Mouse (Mus musculus) bone marrow macrophage, adult 2 months (primary cell): ENCODE results near the gene Pla2g12b. TPM values are rescaled to one million over a fixed set of nuclear protein-coding genes. Genes with fewer than 3 reads are reported as not detected.

Source experiments
- H3K27ac ChIP-seq: 2 replicates; pipeline ENCODE4 v1.5.1; 2012; ENCODE audit warnings: low read depth, low read length; ENCODE audit not compliant: insufficient read depth
- H3K4me1 ChIP-seq: 2 replicates; pipeline ENCODE4 v1.6.1; 2012; ENCODE audit warnings: low read length; ENCODE audit not compliant: control insufficient read depth, insufficient read depth
- H3K4me3 ChIP-seq: 2 replicates; pipeline ENCODE4 v1.5.1; 2012; ENCODE audit warnings: mild to moderate bottlenecking, low read length, moderate library complexity; ENCODE audit not compliant: insufficient read depth
- CTCF ChIP-seq: IDR thresholded peaks from 2 replicates; pipeline ENCODE4 v1.5.1; 2012; ENCODE audit warnings: low read depth, mild to moderate bottlenecking, low read length, moderate library complexity
- POLR2A ChIP-seq: IDR thresholded peaks from 2 replicates; pipeline ENCODE4 v1.6.1; 2012; ENCODE audit warnings: mild to moderate bottlenecking, low read depth, low read length, borderline replicate concordance
- polyA plus RNA-seq: library from polyadenylated mRNA; stranded (reverse); fragments of >200 nt; gene quantifications from 2 replicates; pipeline ENCODE4 v1.2.4, GENCODE M21; 2012; ENCODE audit not compliant: missing spikeins, insufficient read depth, insufficient read length

Gene Pla2g12b
- polyA plus RNA-seq, result not detected in 2 replicates

DNA sequence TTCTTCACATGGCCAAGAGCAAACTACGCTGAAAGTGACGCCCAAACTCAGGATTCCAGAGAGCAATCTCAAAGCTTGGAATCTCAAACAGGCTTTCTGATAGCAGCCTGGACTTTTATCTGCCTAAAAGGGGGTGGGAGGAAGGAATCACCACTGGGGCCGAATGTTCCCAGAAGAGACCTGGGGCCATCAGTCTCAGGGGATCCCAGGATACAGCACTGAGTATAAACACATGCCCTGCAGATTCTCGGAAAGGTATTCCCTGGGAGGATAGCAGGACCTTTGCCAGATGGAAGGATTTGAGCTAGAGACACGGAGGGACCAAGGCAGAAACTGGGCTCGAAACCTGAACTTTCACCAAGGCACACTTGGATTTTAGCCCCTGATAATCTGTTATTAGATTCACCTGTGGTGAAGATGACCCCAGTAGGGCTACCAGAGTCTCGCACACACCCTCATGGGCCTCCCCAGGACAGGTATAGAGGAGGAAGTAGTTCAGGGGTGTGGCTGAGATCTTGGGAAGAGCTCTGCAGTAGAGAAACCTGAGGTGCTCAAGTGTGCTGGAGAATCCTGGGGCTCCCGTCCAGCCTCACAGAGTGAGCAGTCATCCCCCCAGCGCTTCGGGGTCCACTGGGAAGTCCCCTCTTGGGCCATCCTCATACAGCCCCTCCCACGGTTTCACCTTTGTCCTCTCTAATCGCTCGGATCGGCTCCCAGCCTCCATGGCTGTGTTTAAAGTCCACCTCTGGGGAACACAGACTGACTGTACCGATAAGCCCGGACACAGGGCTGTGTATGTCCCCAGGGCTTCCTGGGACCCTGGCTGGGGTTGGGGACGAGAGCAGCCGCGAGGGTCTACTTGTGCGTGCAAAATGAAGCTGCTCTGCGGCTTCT, at the start of gene Pla2g12b:
Gene Pla2g12b (plus strand): TSS at position 762 of the 894 bp plus-strand sequence.
- H3K27ac ChIP-seq, result no peak within 1 kb of the TSS

DNA sequence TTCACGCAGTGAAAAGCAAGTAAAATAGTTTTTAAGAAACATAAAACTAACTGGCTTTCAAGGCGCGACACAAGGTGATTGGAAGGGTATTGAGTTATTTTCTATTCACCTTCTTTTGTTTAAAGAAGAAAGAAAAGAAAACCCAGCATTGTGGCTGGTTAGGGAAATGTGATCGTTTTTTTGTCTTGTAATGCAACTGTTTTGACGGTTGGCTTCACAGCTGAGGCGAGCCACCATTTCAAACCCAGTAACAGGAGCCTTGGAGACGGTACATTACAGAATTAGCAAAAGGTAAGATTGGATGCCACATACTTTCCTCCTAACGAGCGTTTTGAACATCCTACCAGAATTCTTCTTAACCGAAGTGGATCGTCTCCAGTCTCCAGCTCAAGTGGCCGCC, 49.3 kb upstream of the Pla2g12b start:
- Histone ChIP-seq H3K4me1 (no peaks in the 10 kb centered on the region), H3K4me3 (no peak overlapping the region), H3K27ac (no peak overlapping the region)
- TF ChIP-seq POLR2A, result no peak
- no peak for TF ChIP-seq CTCF

More for the DNA sequence above, at the start of gene Pla2g12b:
- TF ChIP-seq POLR2A, result no peak
- no peak for TF ChIP-seq CTCF
- Histone ChIP-seq H3K4me3 (no peak within 1 kb of the TSS), H3K4me1 (no peaks in the 10 kb centered on the region)

DNA sequence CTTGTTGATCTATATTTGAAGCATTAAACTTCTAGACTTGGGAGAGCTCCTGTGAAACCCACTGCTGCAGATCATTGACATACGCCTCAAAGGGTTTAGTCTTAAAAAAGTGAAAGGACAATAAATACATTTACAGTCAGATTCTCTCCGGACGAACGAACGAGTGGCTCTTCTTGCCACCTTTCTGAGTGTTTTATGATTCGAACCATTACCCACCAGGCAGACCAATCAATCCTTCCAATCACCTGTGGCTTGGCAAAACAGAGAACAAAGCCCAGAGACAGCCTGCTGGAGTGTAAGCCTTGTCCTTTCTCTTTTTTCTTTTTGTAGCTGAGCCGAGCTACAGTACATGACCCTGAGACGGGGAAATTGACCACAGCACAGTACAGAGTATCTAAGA, 48.4 kb upstream of the Pla2g12b start:
- Histone ChIP-seq H3K27ac (no peak overlapping the region), H3K4me3 (no peak overlapping the region), H3K4me1 (no peaks in the 10 kb centered on the region)
- TF ChIP-seq POLR2A (no peak), CTCF (no peak)

DNA sequence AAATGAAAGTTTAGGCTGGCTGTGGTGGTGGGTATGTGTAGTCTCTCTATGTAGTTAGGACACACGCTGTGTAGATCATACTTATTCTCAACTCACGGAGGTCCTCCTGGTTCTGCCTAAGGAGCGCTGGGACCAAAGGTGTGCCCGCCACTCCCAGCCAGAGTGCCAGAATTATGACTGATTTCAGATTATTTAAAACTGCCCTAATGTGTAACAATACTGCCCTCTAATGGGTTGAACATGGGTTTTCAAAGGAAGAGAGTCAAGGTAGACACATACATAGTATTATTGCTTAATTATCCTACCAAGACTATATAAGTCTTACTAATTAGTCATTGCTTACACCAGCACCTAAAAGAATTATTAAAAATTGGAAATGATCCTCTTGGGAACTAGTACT, 44.7 kb upstream of the Pla2g12b start:
- no peaks in the 10 kb centered on the region for H3K4me1 ChIP-seq
- H3K27ac ChIP-seq, result no peak overlapping the region
- TF ChIP-seq POLR2A, result no peak
- 0 out of 2 replicates have a peak, but pooled peaks have one; percentile 13 for TF ChIP-seq CTCF
- no peak overlapping the region for H3K4me3 ChIP-seq

DNA sequence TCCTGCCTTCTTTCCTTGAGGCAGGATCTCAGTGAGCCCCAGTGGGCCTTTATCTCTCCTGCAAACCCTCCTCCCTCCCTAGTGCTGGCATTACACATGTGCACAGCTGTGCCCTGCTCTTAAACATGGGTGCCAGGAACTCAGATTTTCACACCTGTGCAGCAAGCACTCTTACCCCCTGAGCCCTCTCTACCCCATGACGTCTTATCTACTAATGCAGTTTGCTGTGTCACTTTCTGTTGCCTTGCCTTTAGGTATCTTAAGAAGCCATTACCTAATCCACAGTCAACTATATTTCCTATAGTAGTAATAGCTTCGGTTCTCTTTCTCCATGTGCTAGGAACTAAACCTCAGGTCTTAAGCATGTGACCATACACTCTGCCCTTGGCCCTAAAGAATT, 40.3 kb upstream of the Pla2g12b start:
- Histone ChIP-seq H3K27ac (no peak overlapping the region), H3K4me3 (no peak overlapping the region), H3K4me1 (peaks cover 2% of the 10 kb centered on the region; the same call in 1 of the 2 replicates)
- TF ChIP-seq POLR2A (no peak), CTCF (no peak)

DNA sequence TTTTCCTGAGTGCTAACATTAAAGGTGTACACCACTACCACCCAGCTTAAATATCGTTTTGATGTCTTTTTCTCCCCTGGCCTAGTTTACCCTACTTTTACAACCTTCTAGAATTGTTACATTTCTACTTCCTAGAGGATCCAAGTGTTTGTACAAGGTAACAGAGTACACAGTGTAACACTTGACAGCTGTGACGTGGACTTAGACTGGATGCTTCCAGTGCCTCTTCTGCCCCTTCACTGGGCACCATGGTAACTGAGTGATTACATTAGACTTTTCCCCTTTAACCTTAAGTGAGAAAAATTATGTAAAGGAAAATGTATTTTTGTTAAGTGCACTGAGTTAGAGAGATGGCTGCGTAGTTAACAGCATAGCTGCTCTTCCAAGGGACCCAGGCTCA, 38.9 kb upstream of the Pla2g12b start:
- H3K4me1 ChIP-seq, result peaks cover 12% of the 10 kb centered on the region
- no peak for TF ChIP-seq POLR2A

DNA sequence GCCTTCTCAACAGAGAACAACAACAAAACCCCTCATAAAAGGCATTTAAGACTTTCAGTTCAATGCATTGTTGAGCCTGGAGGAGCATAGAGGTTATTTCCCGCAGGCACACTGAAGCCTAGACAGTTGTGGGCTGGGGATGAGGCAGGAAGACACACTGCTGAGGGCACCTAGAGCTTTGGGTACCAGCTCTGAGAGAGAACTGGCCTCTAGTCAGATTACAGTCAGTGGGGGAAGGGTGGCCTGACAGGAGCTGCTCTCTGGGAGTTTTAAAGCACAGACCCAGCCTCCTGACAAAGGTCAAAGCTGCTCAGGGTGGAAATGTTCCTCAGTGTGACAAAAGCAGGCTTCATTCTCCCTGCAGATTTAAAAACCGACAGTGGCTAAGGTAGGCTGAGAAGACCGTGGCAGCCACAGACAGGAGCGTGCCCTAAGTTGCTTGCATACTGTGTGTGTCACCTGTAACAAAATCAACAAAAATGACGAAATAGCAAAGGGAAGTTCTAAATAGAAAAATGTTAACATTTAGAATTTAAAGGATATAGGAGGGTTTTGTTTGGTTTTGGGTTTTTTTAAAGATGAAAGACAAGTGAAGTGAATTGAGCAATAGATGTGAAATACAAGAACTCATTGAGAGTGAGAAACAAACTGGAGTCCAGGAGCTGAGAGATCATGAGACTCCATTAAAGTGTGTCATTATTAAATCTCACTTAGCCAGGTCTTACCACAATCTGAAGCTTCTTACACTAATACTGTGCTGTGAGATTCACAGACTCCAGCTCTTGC, 37.5 kb upstream of the Pla2g12b start:
- H3K4me1 ChIP-seq, result peaks cover 15% of the 10 kb centered on the region
- H3K27ac ChIP-seq, result no peak overlapping the region
- no peak overlapping the region for H3K4me3 ChIP-seq
- TF ChIP-seq CTCF, result no peak
- no peak for TF ChIP-seq POLR2A

More for the DNA sequence above, 38.9 kb upstream of the Pla2g12b start:
- Histone ChIP-seq H3K4me3 (no peak overlapping the region), H3K27ac (no peak overlapping the region)

DNA sequence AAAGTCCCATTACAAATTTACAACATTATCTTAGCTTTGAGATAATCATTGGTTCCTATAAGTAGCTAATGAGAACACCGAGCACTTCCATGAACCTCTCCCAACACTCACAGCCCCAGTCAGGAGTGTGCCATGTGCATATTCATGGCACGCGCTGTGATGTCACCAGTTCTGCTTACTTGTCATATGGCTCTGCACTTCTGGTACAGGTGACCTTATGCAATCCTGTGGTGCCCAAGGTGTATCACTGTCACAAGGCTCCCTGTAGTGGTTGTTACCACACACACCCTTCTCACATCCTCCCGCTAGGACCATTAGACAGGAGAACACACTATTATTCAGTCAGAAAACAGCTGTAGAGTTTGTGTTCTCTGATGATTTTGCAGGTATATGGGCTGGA, 36.7 kb upstream of the Pla2g12b start:
- Histone ChIP-seq H3K4me1 (peaks cover 15% of the 10 kb centered on the region), H3K4me3 (no peak overlapping the region), H3K27ac (no peak overlapping the region)
- TF ChIP-seq CTCF, result no peak
- no peak for TF ChIP-seq POLR2A

DNA sequence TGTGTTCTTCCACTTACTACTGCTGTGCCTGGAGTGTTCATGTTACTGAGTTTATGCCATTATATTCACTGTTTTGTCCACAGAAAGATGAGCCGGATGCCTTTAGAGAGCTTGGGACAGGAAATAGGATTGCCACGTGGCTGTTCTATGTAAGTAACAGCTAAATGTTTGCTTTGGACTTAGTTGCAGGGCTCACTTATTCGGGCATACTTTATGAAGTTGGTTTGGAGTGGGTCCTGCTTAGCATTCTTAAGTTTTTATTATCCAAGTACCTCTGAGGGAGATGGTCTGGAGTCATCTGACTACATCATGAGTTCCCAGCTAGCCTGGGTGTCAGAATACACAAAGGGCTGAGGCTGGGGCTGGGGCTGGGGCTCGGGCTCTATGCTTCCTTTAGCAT, 36.3 kb upstream of the Pla2g12b start:
- Histone ChIP-seq H3K4me3 (no peak overlapping the region), H3K27ac (no peak overlapping the region), H3K4me1 (peaks cover 15% of the 10 kb centered on the region)
- no peak for TF ChIP-seq CTCF
- TF ChIP-seq POLR2A, result no peak

DNA sequence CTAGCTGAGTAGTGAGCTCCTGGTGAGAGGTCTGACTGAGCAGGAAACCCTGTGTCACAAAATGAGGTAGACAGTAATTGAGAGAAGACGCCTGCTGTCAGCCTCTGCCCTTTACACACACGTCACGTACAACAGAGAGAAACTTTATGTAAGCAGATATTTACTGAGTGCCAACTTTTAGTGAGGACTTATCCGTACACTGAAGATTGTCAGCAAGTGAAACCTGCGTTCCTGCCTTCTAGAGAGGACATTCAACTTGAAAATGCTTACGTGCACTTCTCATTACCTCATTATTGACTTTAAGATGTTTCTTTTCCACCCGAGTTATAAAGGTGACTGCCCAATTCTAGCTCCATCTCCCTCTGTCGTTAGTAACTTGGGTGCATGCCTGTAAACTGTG, 34.7 kb upstream of the Pla2g12b start:
- Histone ChIP-seq H3K4me3 (no peak overlapping the region), H3K27ac (no peak overlapping the region), H3K4me1 (peaks cover 17% of the 10 kb centered on the region)
- no peak for TF ChIP-seq CTCF
- no peak for TF ChIP-seq POLR2A
